Mouse (Mus musculus): Measurements from ENCODE around the gene Pkmyt1.

Gene Pkmyt1

GRCm38 (mm10) chr17:23747471-23747870, 21.3 kb downstream of the Pkmyt1 start:
- in situ Hi-C loops (cut with MboI, MseI), result no loop called here

- in situ Hi-C loops (cut with MboI, MseI), result no loop called here
These were observed 21.9 kb downstream of the Pkmyt1 start for GRCm38 (mm10) chr17:23748026-23748425.

GRCm38 (mm10) chr17:23748631-23749391, 22.7 kb downstream of the Pkmyt1 start:
- in situ Hi-C loops (cut with MboI, MseI), result no loop called here

- in situ Hi-C loops (cut with MboI, MseI), result loop anchor here in 1 of 2 experiments (5.0 kb wide), 1 partner anchor 103 kb away; no protein-coding TSS in a partner anchor
These were observed 23.5 kb downstream of the Pkmyt1 start for GRCm38 (mm10) chr17:23749400-23750191.

GRCm38 (mm10) chr17:23755689-23756088, 29.6 kb downstream of the Pkmyt1 start:
- in situ Hi-C loops (cut with MboI, MseI), result no loop called here

GRCm38 (mm10) chr17:23757581-23757980, 31.4 kb downstream of the Pkmyt1 start:
- in situ Hi-C loops (cut with MboI, MseI), result no loop called here

- in situ Hi-C loops (cut with MboI, MseI), result no loop called here
These were observed 32.7 kb downstream of the Pkmyt1 start for GRCm38 (mm10) chr17:23758801-23759200.

- in situ Hi-C loops (cut with MboI, MseI), result no loop called here
These were observed 34.1 kb downstream of the Pkmyt1 start for GRCm38 (mm10) chr17:23760231-23760630.

GRCm38 (mm10) chr17:23761155-23761554, 35.0 kb downstream of the Pkmyt1 start:
- in situ Hi-C loops (cut with MboI, MseI), result no loop called here

- in situ Hi-C loops (cut with MboI, MseI), result no loop called here
These were observed 36.8 kb downstream of the Pkmyt1 start for GRCm38 (mm10) chr17:23762976-23763375.

GRCm38 (mm10) chr17:23770493-23770892, 44.4 kb downstream of the Pkmyt1 start:
- in situ Hi-C loops (cut with MboI, MseI), result loop anchor here in 1 of 2 experiments (10.0 kb wide), 1 partner anchor 54 kb away; the partner anchor contains the start of gene Elob

GRCm38 (mm10) chr17:23770896-23771283, 44.8 kb downstream of the Pkmyt1 start:
- in situ Hi-C loops (cut with MboI, MseI), result loop anchor here in 1 of 2 experiments (10.0 kb wide), 1 partner anchor 54 kb away; the partner anchor contains the start of gene Elob

- in situ Hi-C loops (cut with MboI, MseI), result loop anchor here in 1 of 2 experiments (10.0 kb wide), 1 partner anchor 53 kb away; the partner anchor contains the start of gene Elob
These were observed 45.4 kb downstream of the Pkmyt1 start, which contains the start of gene Flywch1 for GRCm38 (mm10) chr17:23771284-23772218. Gene Flywch1 (minus strand): TSS chr17:23771602.

GRCm38 (mm10) chr17:23772219-23772556, 46.1 kb downstream of the Pkmyt1 start:
- in situ Hi-C loops (cut with MboI, MseI), result loop anchor here in 1 of 2 experiments (10.0 kb wide), 1 partner anchor 53 kb away; the partner anchor contains the start of gene Elob

- in situ Hi-C loops (cut with MboI, MseI), result loop anchor here in 1 of 2 experiments (10.0 kb wide), 1 partner anchor 51 kb away; the partner anchor contains the start of gene Elob
These were observed 47.5 kb downstream of the Pkmyt1 start for GRCm38 (mm10) chr17:23773676-23774075.

GRCm38 (mm10) chr17:23774090-23774489, 48.0 kb downstream of the Pkmyt1 start:
- in situ Hi-C loops (cut with MboI, MseI), result loop anchor here in 1 of 2 experiments (10.0 kb wide), 1 partner anchor 51 kb away; the partner anchor contains the start of gene Elob

GRCm38 (mm10) chr17:23776216-23776615, 50.1 kb downstream of the Pkmyt1 start:
- in situ Hi-C loops (cut with MboI, MseI), result loop anchor here (5.0 to 10.0 kb wide), 4 partner anchors 41 to 186 kb away; partner anchors contain the start of genes Elob (in 1 of the 2), Prss32 (in 1 of the 2) and Prss41 (in 1 of the 2)

GRCm38 (mm10) chr17:23777141-23777540, 51.0 kb downstream of the Pkmyt1 start:
- in situ Hi-C loops (cut with MboI, MseI), result loop anchor here (5.0 to 10.0 kb wide), 4 partner anchors 40 to 185 kb away; partner anchors contain the start of genes Elob (in 1 of the 2), Prss32 (in 1 of the 2) and Prss41 (in 1 of the 2)

- in situ Hi-C loops (cut with MboI, MseI), result loop anchor here (5.0 to 10.0 kb wide), 4 partner anchors 39 to 184 kb away; partner anchors contain the start of genes Elob (in 1 of the 2), Prss32 (in 1 of the 2) and Prss41 (in 1 of the 2)
These were observed 52.3 kb downstream of the Pkmyt1 start for GRCm38 (mm10) chr17:23778447-23778846.

- in situ Hi-C loops (cut with MboI, MseI), result no loop called here
These were observed 57.2 kb downstream of the Pkmyt1 start for GRCm38 (mm10) chr17:23783352-23783751.

Data from T-helper 17 cell (primary cell).